Mouse (Mus musculus): ENCODE measurements around the gene Nipsnap2.
"Not testable (repeated sequence)": the region's sequence is repeated elsewhere in the genome, so short reads cannot be mapped to it uniquely, and the experiment has no call there.

The Nipsnap2 gene

DNA sequence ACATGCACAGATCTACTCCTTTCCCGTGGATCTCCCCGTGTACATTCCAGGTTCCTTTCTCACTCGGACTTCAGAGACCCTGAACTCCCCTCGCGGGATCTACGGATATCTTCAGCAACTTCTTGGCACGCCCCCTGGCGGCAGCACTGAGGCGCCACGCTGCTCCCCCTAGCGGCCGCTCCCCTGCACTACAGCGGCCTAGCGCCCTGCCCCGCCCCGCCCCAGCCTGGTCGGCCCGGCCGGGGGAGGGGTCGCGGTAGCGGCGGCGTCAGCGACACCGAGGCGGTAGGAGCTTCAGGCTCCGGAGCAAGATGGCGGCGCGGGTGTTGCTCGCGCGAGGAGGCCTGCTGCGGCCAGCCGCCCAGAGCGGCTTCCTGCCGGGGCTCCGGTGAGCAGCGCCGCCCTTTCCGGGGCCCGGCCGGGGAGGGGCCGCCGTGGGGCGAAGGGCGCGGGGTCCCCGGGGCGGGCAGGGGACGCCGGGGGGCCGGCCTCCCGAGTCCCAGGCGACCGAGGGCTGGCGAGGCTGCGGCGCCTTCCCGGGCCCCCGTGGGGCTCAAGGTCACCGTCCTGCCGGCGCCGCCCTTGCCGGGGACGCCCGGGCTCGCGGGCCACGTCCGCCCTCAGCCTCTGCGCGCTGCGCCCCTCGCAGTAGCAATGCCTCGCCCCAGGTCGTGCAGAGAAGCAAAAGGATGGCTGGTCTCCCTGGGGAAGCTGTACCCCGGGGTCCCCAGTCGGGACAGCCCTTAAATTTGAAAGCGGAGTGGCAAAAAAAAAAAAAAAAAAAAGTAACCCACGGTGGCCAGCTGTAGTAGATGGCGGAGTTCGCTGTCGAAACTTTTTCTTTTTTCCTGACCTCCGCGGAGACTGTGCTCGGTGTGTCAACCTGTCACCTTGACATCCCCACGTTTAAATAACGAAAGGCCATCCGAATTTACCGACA lies at the start of gene Nipsnap2:
Nipsnap2 (plus strand) TSS at position 230 of the 940 bp plus-strand sequence.
- peak; percentile 47 for DNase-seq (ENCODE audit: low read depth, low spot score)

DNA sequence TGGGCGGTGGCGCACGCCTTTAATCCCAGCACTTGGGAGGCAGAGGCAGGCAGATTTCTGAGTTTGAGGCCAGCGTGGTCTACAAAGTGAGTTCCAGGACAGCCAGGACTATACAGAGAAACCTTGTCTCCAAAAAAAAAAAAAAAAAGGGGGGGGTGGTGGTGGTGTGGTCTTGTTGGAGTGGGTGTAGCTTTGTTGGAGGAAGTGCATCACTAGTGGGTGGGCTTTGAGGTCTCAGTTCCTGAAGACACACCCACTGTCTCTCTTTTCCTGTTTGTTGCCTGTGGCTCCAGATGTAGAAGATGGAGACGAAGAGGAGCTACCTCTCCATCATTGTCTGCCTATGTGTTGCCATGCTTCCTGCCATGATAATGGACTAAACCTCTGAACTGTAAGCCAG lies 39.7 kb upstream of the Nipsnap2 start:
- not testable (repeated sequence) for DNase-seq (ENCODE audit: low read depth, low spot score)

DNA sequence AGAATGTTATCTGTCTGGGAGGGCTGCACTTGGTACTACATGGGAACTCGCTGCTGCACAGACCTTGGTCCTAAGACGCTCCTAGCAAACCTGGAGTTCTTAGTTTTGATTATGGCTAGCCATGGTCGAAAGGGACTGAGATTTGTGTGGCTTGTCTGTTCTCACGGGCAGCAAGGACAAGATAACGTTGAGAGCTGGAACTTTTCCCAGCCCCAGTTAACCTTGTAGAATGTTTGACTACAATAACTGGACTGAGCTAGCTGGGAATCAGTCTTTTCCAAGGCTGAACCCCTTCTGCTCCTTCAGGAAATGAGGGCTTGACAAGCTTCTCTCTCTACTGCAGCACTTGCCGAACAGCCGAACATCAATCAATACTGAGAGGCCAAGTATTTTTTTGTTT lies 37.2 kb upstream of the Nipsnap2 start:
- DNase-seq (ENCODE audit: low read depth, low spot score), result no peak

DNA sequence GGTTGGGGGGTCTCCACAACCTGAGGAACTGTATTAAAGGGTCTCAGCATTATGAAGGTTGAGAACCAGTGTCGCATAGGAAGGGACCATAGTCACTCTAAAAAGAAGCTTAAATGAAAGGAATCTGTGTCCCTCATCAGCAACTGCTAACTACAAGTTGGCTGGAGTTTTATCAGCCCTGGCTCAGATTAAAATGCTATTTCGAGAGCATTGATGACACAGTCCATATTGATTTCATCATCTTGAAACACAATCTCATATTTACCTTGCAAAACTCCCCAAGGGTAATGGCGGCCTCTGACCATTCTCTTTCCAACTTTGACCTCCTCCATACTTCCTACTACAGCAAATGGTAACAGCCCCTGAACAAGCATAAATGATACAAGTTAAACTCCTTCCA lies 34.3 kb upstream of the Nipsnap2 start:
- DNase-seq (ENCODE audit: low read depth, low spot score), result no peak

DNA sequence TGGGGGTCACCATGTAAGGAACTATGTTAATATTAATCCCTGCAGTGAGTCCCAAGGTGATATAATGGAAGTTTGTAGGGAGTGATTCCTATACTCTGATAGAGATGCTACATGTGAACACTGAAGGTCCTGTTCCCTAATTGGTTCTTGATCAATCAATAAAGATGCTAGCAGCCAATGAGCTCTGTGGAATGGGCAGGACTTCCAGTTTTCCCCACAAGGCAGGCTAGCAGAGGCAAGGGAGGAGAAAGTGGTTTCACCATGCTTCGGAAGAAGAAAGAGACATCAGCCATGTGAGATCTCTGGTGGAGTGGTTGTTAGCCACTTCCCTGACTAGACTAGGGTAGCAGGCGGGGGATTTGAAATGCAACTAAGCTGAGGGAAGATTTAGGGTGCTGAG lies 24.4 kb upstream of the Nipsnap2 start:
- DNase-seq (ENCODE audit: low read depth, low spot score), result no peak

DNA sequence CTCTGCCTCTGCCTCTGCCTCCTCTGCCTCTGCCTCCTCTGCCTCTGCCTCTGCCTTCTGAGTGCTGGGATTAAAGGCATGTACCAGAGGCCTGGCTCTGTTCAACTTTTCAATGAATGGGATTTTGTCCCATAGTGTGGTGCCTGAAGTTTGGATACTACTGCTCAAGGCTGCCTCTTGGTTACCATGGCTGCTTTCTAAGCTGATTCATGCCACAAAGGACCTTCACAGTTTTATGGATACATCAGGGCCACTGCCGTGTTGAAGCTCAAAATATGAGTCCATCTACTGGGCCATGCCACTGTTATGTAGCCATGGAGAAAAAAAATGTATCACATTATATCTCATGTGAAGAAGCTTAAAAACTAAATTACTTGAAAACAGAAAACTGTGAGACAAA lies 23.2 kb upstream of the Nipsnap2 start:
- no peak for DNase-seq (ENCODE audit: low read depth, low spot score)

DNA sequence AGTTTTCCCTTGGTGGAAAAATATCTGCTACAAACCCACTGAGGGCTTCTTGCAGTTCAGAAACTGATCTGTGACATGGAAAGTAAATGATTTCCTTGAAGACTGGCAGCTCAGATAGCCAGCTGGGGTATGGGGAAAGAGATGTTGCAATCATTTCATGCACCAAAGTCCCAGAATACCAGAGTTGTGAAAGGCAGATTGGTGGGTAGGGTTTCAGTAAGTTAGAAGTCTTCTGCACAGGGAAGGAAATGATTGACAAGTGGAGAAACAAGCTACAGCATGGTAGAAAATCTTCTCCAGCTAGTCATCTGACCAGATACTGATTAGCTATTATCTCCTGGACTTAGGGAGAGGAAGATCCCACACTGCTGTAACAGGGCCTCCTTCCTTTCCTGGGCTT lies 21.5 kb upstream of the Nipsnap2 start:
- DNase-seq (ENCODE audit: low read depth, low spot score), result no peak

DNA sequence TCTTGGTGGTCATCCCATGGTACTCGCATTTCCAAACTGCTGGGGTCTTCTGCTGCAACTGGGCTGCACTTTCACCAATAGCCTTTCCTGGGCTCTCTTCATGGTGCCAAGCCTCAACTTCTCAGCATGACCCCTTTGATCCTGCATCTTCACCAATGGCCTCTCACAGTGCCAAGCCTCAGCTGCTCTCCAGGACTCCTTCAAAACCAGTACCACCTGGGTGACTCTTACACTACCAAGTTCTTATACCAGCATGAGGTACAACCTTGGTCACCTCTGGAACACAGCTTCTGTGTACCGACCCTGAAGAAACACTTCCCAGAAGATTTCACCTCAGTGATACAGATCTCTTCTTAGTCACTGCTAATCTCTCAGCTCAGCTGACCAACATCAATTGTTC lies 16.5 kb upstream of the Nipsnap2 start, which contains the start of gene Sept14:
Sept14 (minus strand) TSS at position 101 of the 400 bp plus-strand sequence.
- DNase-seq (ENCODE audit: low read depth, low spot score), result no peak

DNA sequence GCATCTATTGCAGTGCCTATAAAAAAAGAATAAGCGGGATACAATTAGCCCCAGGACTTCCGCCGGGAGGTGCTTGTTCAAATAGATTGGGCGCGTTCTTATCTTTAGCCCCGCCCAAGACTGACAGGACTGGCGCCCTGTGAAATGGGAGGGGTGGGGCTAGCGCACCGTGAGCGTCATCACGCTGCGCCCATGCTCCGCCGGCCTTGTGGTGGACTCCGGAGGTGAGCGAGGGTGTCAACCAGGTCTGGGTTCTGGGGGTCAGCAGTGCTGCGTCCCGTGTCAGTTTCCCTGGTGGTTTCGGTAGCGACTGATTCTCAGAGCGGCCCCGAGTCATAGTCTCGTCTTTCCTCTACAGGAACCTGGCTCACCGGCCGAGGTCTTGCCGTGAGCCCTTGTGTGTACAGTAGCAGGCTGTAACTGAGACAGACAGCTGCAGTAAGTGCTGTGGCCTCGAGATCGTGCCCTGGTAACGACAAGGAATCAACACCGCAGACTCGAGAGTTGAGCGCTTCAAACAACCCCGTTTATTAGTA lies 9.5 kb upstream of the Nipsnap2 start, which contains the start of gene Mrps17:
Mrps17 (plus strand) TSS at position 172 of the 536 bp plus-strand sequence.
- peak; percentile 89 for DNase-seq (ENCODE audit: low read depth, low spot score)

DNA sequence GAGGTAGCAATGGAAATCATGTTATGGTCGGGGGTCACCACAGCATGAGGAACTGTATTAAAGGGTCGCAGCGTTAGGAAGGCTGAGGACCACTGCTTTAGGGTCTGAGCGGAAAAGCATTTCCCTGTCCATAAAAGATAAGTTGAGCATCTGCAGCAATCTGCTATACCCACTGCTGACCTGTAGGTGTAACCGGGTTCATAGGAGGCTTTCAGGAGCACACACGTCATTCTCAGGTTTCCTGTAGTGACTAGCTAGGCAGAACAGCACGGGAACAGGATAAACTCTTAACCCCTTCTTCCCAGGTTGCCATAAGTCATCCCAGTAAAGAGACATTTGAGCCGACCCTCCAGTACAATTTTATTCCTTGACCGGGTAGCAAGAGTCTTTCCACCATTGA lies 7.8 kb upstream of the Nipsnap2 start:
- no peak for DNase-seq (ENCODE audit: low read depth, low spot score)

DNA sequence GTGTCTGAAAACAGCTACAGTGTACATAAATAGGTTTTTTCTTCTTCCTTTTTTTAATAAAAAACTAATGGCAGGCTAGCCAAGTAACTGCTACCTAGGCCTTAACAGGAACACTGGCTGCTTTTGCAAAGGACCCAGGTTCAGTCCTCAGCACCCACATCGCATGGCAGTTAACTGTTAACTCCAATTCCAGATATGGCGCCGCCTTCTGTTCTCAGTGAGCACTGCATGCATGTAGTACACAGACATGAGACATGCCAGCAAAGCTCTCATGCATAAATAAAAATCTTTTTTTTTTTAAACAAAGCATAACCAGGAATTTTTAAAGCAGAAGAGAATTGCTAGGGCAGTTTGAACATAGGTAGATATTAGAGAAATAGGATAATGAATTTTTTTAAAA lies 4.7 kb upstream of the Nipsnap2 start:
- DNase-seq (ENCODE audit: low read depth, low spot score), result no peak

DNA sequence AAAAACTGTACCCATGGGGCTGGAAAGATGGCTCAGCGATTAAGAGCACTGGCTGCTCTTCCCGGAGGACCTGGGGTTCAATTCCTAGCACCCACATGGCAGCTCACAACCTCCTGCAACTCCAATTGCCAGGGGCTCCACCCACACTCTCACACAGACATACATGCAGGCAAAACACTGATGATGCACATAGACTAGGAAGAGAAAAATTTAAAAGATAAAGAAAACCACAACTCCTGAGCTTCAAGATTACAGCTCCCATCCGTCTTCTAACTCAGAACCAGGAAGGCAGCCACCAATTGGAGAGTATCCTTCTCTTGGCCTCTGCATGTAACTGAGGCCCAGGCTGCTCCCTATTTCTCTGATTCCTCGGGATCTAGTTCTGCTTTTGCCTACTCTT lies 595 bp upstream of the Nipsnap2 start:
- no peak for DNase-seq (ENCODE audit: low read depth, low spot score)

DNA sequence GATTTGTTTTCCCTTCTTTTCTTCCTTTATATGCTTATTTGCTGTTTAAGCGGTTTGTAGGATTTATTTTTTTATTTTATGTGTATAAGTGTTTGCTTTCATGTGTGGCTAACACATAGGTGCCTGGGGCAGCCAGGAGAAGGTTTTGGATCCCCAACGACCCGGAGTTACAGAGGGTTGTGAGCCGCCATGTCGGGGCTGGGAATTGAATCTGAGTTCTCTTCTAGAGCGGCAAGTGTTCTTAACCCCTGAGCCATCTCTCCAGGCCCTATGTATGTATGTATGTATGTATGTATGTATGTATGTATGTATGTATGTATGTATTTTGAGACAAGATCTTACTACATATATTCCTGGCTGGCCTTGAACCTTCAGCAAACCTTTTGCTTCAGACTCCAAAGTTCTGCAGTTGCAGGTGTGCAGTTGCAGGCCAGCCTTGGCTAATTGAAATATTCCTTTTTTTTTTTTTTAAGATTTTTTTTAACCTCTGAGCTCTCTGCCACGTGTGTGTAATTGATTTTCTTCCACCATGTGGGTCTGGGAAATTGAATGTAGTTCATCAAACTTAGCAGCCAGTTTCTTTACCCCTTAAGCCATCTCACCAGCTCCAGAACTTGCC lies 1.0 kb downstream of the Nipsnap2 start:
- no peak for DNase-seq (ENCODE audit: low read depth, low spot score)

DNA sequence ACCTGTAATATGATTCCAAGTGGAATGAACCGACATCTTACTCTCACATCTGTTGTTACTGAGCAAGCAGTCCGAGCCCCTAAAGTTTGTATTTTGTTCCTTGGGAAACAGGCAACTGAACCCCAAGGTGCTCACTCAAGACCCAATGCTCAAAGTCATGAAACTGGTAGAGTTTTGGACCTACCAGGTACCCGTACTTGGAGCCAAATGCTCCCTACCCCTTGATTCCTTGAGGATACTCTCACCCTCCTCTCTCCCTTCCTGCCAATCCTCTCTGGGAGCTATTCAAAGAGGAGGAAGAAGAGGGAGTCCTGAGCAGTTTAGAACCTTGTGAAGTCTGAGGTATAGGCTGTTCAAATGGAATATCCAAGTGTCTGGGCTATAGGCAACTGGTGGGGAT lies 1.9 kb downstream of the Nipsnap2 start:
- DNase-seq (ENCODE audit: low read depth, low spot score), result no peak

DNA sequence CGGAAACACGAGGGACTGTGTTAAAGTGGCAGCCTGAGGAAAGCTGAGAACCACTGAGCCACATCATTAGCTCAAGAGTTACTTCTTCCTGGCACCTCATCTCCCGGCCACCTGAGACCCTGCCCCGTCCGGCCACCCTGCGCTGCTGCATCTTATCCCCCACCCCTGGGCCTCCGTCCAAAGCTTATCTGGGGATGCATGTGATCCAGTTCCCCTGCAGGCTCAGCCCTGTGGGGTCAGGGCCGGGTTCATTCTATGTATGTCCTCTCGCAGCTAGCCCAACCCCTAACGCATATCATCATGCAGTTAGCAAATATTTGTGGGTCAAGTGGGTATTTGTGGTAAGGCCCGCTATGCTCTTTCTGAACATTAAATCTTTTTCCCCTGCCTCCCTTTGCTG lies 4.4 kb downstream of the Nipsnap2 start:
- no peak for DNase-seq (ENCODE audit: low read depth, low spot score)

DNA sequence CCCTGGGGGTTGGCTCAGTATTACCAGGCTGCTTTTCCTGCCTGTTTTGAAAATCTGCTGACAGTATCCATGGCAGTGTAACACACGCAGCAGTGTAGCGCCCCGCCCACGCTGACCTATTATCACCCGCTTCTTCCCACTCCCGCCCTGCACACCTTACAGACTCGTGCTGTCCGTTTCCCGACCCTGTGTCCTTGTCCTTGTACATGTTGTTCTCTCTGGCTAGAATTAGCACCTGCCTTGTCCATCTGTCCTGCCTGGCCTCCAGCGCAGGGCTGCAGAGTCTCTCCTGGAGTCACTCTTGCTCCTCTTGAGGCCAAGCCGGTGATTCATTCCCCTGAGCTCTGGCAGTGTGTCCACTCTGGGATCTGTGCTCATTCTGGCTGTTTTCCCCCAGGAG lies 5.5 kb downstream of the Nipsnap2 start:
- DNase-seq (ENCODE audit: low read depth, low spot score), result no peak

DNA sequence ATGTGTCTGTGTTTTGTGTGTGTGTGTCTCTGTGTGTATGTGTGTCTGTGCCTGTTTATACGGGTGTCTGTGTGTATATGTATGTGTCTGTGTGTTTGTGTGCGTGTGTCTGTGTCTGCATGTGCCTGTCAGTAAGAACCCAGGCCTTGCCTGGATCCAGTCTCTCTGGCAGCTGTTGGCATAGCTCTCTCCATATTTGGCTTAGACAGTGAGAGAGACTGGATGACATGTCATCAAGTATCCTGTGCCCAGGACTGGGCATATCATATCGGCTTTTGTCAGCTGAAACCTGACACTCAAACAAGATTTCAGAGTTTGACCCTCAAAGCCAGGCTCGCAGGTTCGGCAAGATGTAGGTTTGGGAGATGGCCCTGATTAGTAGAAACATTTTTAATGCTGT lies 6.2 kb downstream of the Nipsnap2 start:
- no peak for DNase-seq (ENCODE audit: low read depth, low spot score)

DNA sequence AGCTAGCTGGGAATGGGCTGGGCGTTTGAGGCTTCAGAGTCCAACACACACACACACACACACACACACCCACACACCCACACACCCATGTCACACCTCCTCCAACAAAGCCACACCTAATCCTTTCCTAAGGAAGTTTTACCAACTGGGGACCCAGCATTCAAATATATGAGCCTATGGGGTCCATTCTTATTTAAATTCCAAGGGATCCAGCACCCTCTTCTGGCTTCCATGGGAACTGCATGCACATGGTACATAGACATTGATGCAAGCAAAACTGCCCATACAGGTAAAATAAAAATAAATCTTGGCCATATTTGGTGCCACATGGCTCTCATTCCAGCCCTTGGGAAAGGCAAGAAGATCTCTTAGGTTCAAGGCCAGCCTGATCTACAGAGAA lies 16.1 kb downstream of the Nipsnap2 start:
- DNase-seq (ENCODE audit: low read depth, low spot score), result no peak

DNA sequence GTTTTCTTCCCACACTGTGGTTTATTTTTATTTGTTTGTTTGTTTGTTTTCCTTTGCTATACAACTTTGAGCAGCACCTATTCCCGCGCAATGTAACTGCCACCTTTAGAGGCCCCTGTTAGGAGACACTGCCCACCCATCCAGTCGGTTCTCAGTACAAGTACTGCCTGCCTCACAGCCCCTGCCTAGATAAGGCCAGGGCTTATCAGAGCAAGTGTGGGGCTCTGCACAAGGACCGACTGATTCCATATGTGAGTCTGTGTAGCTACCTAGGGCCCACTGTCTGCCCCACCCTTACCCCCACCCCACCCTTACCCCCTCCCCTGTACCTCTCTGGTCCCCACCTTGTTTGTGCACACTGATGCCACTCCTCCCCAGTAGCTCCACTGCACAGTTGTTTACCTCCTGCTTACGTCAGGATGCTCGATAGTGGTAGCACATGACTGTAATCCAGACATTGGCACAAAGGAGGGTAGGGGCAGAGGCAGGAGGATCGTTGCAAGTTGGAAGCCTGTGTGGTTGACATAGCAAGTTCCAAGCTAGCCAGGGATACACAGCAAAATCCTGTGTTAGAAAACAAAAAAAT lies 18.1 kb downstream of the Nipsnap2 start:
- DNase-seq (ENCODE audit: low read depth, low spot score), result no peak

DNA sequence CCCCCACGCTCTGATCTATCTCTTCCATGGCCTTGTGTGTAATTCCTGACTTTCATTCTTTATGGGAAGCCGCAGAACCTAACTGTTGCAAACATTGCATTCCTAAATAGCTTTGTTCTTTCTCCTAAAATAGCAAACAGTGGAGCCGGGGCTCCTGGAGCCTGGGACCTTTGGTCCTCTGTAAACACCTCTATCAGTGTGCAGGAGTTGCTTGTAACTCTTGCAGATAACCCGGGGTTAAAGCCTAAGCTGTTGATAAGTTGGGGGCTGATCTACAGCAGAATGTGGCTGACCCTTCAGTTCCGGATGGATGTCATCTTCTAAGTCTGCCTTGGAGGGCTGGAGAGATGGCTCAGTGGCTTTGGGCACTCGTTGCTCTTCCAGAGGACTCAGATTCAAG lies 19.2 kb downstream of the Nipsnap2 start:
- no peak for DNase-seq (ENCODE audit: low read depth, low spot score)

DNA sequence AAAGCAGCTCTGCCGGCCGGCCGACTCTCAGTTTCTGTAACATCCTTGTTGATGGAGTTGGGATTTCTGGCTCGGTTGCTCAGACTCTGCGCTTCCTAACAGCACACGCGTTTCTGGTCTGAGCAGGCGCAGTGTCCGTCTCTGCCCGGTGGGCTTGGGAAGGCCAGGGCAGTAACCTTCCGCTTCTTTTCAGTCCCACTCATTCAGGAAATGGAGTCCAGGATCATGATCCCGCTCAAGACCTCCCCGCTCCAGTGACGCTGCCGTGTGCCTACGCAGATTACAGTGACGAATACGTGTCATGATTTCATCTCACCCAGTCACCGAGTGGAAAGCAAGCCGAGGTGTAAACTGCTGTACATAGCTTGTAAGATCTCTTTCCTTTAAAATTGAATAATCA lies 32.0 kb downstream of the Nipsnap2 start:
- no peak for DNase-seq (ENCODE audit: low read depth, low spot score)

DNA sequence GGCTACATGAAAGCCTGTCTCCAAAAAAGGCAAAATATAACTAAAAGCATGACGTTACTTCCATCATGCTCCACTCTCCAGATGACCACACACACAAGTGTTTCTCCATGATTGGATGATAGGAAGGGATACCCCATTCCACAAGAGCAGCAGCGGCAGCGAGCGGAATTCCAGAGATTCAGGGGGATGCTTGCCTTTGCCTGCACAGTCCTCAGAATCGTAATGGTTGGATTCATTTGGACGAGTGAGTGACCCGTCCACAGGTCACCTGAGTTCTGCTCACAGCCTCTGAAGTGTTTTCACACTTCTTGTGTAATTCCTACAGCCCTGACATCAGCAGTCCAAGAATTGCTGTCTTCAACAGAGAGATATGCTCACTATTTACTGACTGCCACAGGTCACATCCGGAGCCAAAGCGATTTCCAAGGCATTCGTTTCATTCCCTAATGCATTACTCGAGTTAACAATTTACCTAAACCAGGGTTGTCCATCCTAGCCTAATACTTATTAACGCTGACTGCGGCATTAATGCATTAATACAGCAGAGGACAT lies 35.1 kb downstream of the Nipsnap2 start:
- no peak for DNase-seq (ENCODE audit: low read depth, low spot score)

All from brain, embryonic 18.5 days (tissue).